Mouse (Mus musculus) WW6 (cell line): ENCODE results near the gene Tep1.
A peak's percentile ranks its signal among the peaks of the same experiment; 100 is the strongest.

Source experiments
- DNase-seq: peaks from one replicate; pipeline ENCODE4 v3.0.0-alpha.2; 2013; ENCODE audit warnings: low read depth, low spot score

Tep1 gene

GRCm38 (mm10) chr14:50795261-50795935, 75.0 kb downstream of the Tep1 start:
- DNase-seq = no peak

- DNase-seq = no peak
Measured at GRCm38 (mm10) chr14:50788157-50788556, 82.2 kb downstream of the Tep1 start.

- peak; percentile 79 for DNase-seq
Measured at GRCm38 (mm10) chr14:50785251-50785637, 85.1 kb downstream of the Tep1 start, which contains the start of gene Ttc5. TSS of gene Ttc5 (minus strand) at chr14:50785519.

GRCm38 (mm10) chr14:50784391-50785250, 85.7 kb downstream of the Tep1 start:
- no peak for DNase-seq

GRCm38 (mm10) chr14:50782166-50782565, 88.2 kb downstream of the Tep1 start:
- DNase-seq = no peak
